In genomic region chrX:100739443-100739842, GRCm38 (mm10) we compare ENCODE assay signal across 7 mouse cellular contexts. TPM values are rescaled to one million over a fixed set of nuclear protein-coding genes. Genes with fewer than 3 reads are reported as not detected.
A peak's percentile ranks its signal among the peaks of the same experiment; 100 is the strongest.
DNase-seq lines count a peak whose midpoint lies in the region; ATAC-seq and TF ChIP-seq lines count a peak whose summit lies in the region.

No protein-coding gene starts in this region.

- no peaks in the 10 kb centered on the region for H3K9me3 ChIP-seq in hindbrain, embryonic 13.5 days
- no peaks in the 10 kb centered on the region for H3K9me3 ChIP-seq in midbrain, postnatal 0 days (ENCODE audit: low read length)

- TF ChIP-seq POLR2A in cortical plate, adult 2 months (IDR thresholded peaks at IDR 0.05; ENCODE audit: extremely low read depth, insufficient read depth, low read length) = peak; percentile 34; the same call in 1 of the 2 replicates

- no peak for TF ChIP-seq CTCF in cortical plate, adult 2 months (IDR thresholded peaks at IDR 0.05; ENCODE audit: extremely low read depth, insufficient read depth, low read length)
- no peak for TF ChIP-seq CTCF in midbrain, postnatal 0 days (IDR thresholded peaks at IDR 0.05)

- peak overlapping the region; percentile 43 for H3K9ac ChIP-seq in hindbrain, embryonic 13.5 days
- H3K9ac ChIP-seq in midbrain, postnatal 0 days (replicated peaks; ENCODE audit: low read length, poor library complexity, severe bottlenecking) = no peak overlapping the region; the same call in 1 of the 2 replicates

- DNase-seq in layer of hippocampus, adult 9-11 months = peak; percentile 15
- DNase-seq in layer of hippocampus, postnatal 36 days = no peak
- peak; percentile 47 for DNase-seq in midbrain, postnatal 0 days (ENCODE audit: low spot score)
- no peak for DNase-seq in spleen, postnatal 10 days (ENCODE audit: low spot score in 2 of 2)

- ATAC-seq in hindbrain, embryonic 13.5 days (ENCODE audit: low FRiP score) = peak; percentile 83
- ATAC-seq in midbrain, postnatal 0 days (ENCODE audit: low FRiP score) = peak; percentile 86
- ATAC-seq in erythroblast, adult 5-6 weeks (replicated peaks; ENCODE audit: low FRiP score, poor library complexity, severe bottlenecking) = no peak

- H3K27me3 ChIP-seq in hindbrain, embryonic 13.5 days = no peaks in the 10 kb centered on the region
- H3K27me3 ChIP-seq in midbrain, postnatal 0 days (ENCODE audit: insufficient read depth, low read length) = peaks cover 2% of the 10 kb centered on the region; the same call in 1 of the 2 replicates

- no peak overlapping the region; the same call in 1 of the 2 replicates for H3K27ac ChIP-seq in cortical plate, adult 2 months (ENCODE audit: insufficient read depth, low read length)
- no peak overlapping the region for H3K27ac ChIP-seq in hindbrain, embryonic 13.5 days
- no peak overlapping the region for H3K27ac ChIP-seq in midbrain, postnatal 0 days (ENCODE audit: low read depth, low read length)

- no peaks in the 10 kb centered on the region for H3K36me3 ChIP-seq in hindbrain, embryonic 13.5 days
- no peaks in the 10 kb centered on the region for H3K36me3 ChIP-seq in midbrain, postnatal 0 days (ENCODE audit: insufficient read depth, low read length)

- peak overlapping the region; percentile 53 for H3K4me2 ChIP-seq in hindbrain, embryonic 13.5 days
- peak overlapping the region; percentile 47 for H3K4me2 ChIP-seq in midbrain, postnatal 0 days (ENCODE audit: low read depth, low read length, poor library complexity, severe bottlenecking)

- H3K4me1 ChIP-seq in cortical plate, adult 2 months (ENCODE audit: control insufficient read depth, insufficient read depth, low read length) = no peaks in the 10 kb centered on the region; the same call in 1 of the 2 replicates
- H3K4me1 ChIP-seq in hindbrain, embryonic 13.5 days (replicated peaks) = no peaks in the 10 kb centered on the region
- no peaks in the 10 kb centered on the region for H3K4me1 ChIP-seq in midbrain, postnatal 0 days (ENCODE audit: insufficient read depth, low read length)

- WGBS in hindbrain, embryonic 13.5 days = 36% methylated on average over 10 of the region's 10 CpGs
- 35% methylated on average over 7 of the region's 10 CpGs for WGBS in midbrain, postnatal 0 days

- H3K4me3 ChIP-seq in cortical plate, adult 2 months (ENCODE audit: insufficient read depth, low read length) = peak overlapping the region; percentile 54
- H3K4me3 ChIP-seq in hindbrain, embryonic 13.5 days = peak overlapping the region; percentile 37
- H3K4me3 ChIP-seq in midbrain, postnatal 0 days (ENCODE audit: low read depth, low read length) = peak overlapping the region; percentile 28

RNA-seq across cellular contexts. Expression of gene Gdpd2, which starts 9.8 kb away (rescaled TPM):
- 10 to 100 TPM; 10.8 to 12.2 TPM for total RNA-seq in layer of hippocampus, postnatal 36 days (2021)
- 11.8 and 14.4 TPM in 2 replicates for polyA plus RNA-seq in cortical plate, adult 2 months (2012; rRNA removed)
- polyA plus RNA-seq in hindbrain, embryonic 13.5 days (2015; fragmentation: Nextera tagmentation; extraction: Ambion mirVana) = 31.3 and 32.8 TPM in 2 replicates
- total RNA-seq in midbrain, postnatal 0 days (2014; rRNA removed) = 37.4 and 42.5 TPM in 2 replicates
- polyA plus RNA-seq in midbrain, postnatal 0 days (2015; fragmentation: Nextera tagmentation; extraction: Ambion mirVana) = 43.8 and 47.7 TPM in 2 replicates
- not detected in 2 replicates for total RNA-seq in erythroblast, adult 5-6 weeks (2015; ENCODE audit: low replicate concordance)
- total RNA-seq in erythroblast, adult 5-6 weeks (2017; ENCODE audit: low replicate concordance) = 4.2 TPM in 1 of 2 replicates, not detected in the other

RNA-seq across cellular contexts. Expression of gene Dlg3, which starts 28.1 kb away (rescaled TPM):
- 100 to 1,000 TPM; 153 to 154 TPM for total RNA-seq in layer of hippocampus, postnatal 36 days (2021)
- 86.4 and 94.7 TPM in 2 replicates for polyA plus RNA-seq in cortical plate, adult 2 months (2012; rRNA removed)
- polyA plus RNA-seq in hindbrain, embryonic 13.5 days (2015; fragmentation: Nextera tagmentation; extraction: Ambion mirVana) = 8.6 and 9.6 TPM in 2 replicates
- 37.1 and 44.9 TPM in 2 replicates for total RNA-seq in midbrain, postnatal 0 days (2014; rRNA removed)
- 2.9 and 3.5 TPM in 2 replicates for polyA plus RNA-seq in midbrain, postnatal 0 days (2015; fragmentation: Nextera tagmentation; extraction: Ambion mirVana)
- total RNA-seq in erythroblast, adult 5-6 weeks (2015; ENCODE audit: low replicate concordance) = 0.84 TPM in 1 of 2 replicates, not detected in the other
- 0.34 and 1.4 TPM in 2 replicates for total RNA-seq in erythroblast, adult 5-6 weeks (2017; ENCODE audit: low replicate concordance)

Comparison
In these comparisons a context has a peak if more than half of its experiments do, and no peak if none do; other contexts are left out.
1. DNase-seq: peak in layer of hippocampus, adult 9-11 months (single experiment) and midbrain, postnatal 0 days (single experiment); none in layer of hippocampus, postnatal 36 days (0 of 2) and spleen, postnatal 10 days (0 of 2).
2. RNA of gene Dlg3, which starts 28.1 kb away (total RNA-seq): 153 to 154 TPM in layer of hippocampus, postnatal 36 days and 37.1 to 44.9 TPM in midbrain, postnatal 0 days; 0.34 to 1.4 TPM in erythroblast, adult 5-6 weeks; every median in the first group is over 10 times any median in the second.
3. Peak in every context shown above with its lines, with median percentiles within 50 percentile points of each other: H3K4me3 ChIP-seq.